8 mouse cellular contexts compared by ENCODE assay signal in genomic region chr5:100427276-100427675, GRCm38 (mm10). TPM values are rescaled to one million over a fixed set of nuclear protein-coding genes. Genes with fewer than 3 reads are reported as not detected.
DNase-seq lines count a peak whose midpoint lies in the region; ATAC-seq and TF ChIP-seq lines count a peak whose summit lies in the region.

No protein-coding gene starts in this region.

- TF ChIP-seq EP300 in CH12.LX (IDR thresholded peaks at IDR 0.05; ENCODE audit: low read length), result no peak
- TF ChIP-seq EP300 in liver, postnatal 0 days (IDR thresholded peaks at IDR 0.05; ENCODE audit: low read depth), result no peak

- no peak overlapping the region for H3K27ac ChIP-seq in heart, embryonic 11.5 days (ENCODE audit: low read depth, low read length)
- peak overlapping the region; percentile 30; the same call in 1 of the 2 replicates for H3K27ac ChIP-seq in CH12.LX (ENCODE audit: insufficient read depth, low read depth)
- H3K27ac ChIP-seq in liver, postnatal 0 days (ENCODE audit: low read depth), result no peak overlapping the region

- TF ChIP-seq CTCF in CH12.LX (conservative IDR thresholded peaks at IDR 0.05 in 1 of 2, IDR thresholded peaks at IDR 0.05 in 1 of 2; ENCODE audit: low read depth in 2 of 2, low read length in 2 of 2), result no peak
- no peak for TF ChIP-seq CTCF in liver, postnatal 0 days (IDR thresholded peaks at IDR 0.05; ENCODE audit: low read depth)

- in situ Hi-C loops in CH12.LX (cut with MboI; ENCODE audit: low pct_ligation_motif_present, low pct_unique_long_range_greater_than_20kb, low sequenced_read_pairs), result no loop called here

- H3K36me3 ChIP-seq in heart, embryonic 11.5 days (ENCODE audit: control insufficient read depth, insufficient read depth, low read length), result peaks cover 28% of the 10 kb centered on the region
- H3K36me3 ChIP-seq in CH12.LX (replicated peaks in 1 of 2; ENCODE audit: control insufficient read depth in 1 of 2, insufficient read depth in 1 of 2, low read length in 1 of 2), result peaks cover 53 to 57% of the 10 kb centered on the region in 2 experiments
- peaks cover 23% of the 10 kb centered on the region for H3K36me3 ChIP-seq in liver, postnatal 0 days (replicated peaks; ENCODE audit: insufficient read depth, low read length)

- H3K9ac ChIP-seq in heart, embryonic 11.5 days (ENCODE audit: low read depth, low read length), result peak overlapping the region; percentile 46; the same call in 1 of the 2 replicates
- H3K9ac ChIP-seq in CH12.LX (ENCODE audit: insufficient read depth, low read depth), result peak overlapping the region; percentile 50
- peak overlapping the region; percentile 83; the same call in 1 of the 2 replicates for H3K9ac ChIP-seq in liver, postnatal 0 days (replicated peaks)

- peaks cover 74% of the 10 kb centered on the region for H3K79me2 ChIP-seq in CH12.LX (replicated peaks; ENCODE audit: control insufficient read depth, extremely low read depth, insufficient read depth, poor library complexity, severe bottlenecking)

- H3K4me2 ChIP-seq in heart, embryonic 11.5 days, result peak overlapping the region; percentile 90
- peak overlapping the region; percentile 97 for H3K4me2 ChIP-seq in CH12.LX (ENCODE audit: insufficient read depth, low read depth, poor library complexity, severe bottlenecking)
- H3K4me2 ChIP-seq in liver, postnatal 0 days (ENCODE audit: low read depth, low read length), result peak overlapping the region; percentile 95

- H3K9me3 ChIP-seq in heart, embryonic 11.5 days (replicated peaks; ENCODE audit: control insufficient read depth, low read length), result no peaks in the 10 kb centered on the region
- no peaks in the 10 kb centered on the region for H3K9me3 ChIP-seq in CH12.LX (replicated peaks; ENCODE audit: low read length)
- no peaks in the 10 kb centered on the region for H3K9me3 ChIP-seq in liver, postnatal 0 days (ENCODE audit: low read length)

- dilution Hi-C loops in CH12.LX (cut with MboI; ENCODE audit: extremely low pct_ligation_motif_present, extremely low pct_unique_long_range_greater_than_20kb, low sequenced_read_pairs), result no loop called here

- intact Hi-C loops in heart, postnatal 10 days (cut with DNase I), result no loop called here

- H3K4me1 ChIP-seq in heart, embryonic 11.5 days (ENCODE audit: control insufficient read depth, insufficient read depth, low read length), result peaks cover 40% of the 10 kb centered on the region
- peaks cover 16 to 55% of the 10 kb centered on the region in 2 experiments for H3K4me1 ChIP-seq in CH12.LX (ENCODE audit: control insufficient read depth in 1 of 2, insufficient read depth in 2 of 2)
- H3K4me1 ChIP-seq in liver, postnatal 0 days (ENCODE audit: insufficient read depth), result peaks cover 38% of the 10 kb centered on the region

- peak overlapping the region; percentile 60 for H3K4me3 ChIP-seq in heart, embryonic 11.5 days (ENCODE audit: low read depth, low read length)
- peak overlapping the region; percentile 75 to 96 (median 85) for H3K4me3 ChIP-seq in CH12.LX (replicated peaks in 1 of 3; ENCODE audit: low read depth in 2 of 3, low read length in 2 of 3, poor library complexity in 1 of 3)
- H3K4me3 ChIP-seq in liver, postnatal 0 days (ENCODE audit: low read depth, low read length), result peak overlapping the region; percentile 69

- no peaks in the 10 kb centered on the region for H3K27me3 ChIP-seq in heart, embryonic 11.5 days (ENCODE audit: control insufficient read depth, insufficient read depth, low read length)
- H3K27me3 ChIP-seq in CH12.LX (replicated peaks), result no peaks in the 10 kb centered on the region
- H3K27me3 ChIP-seq in liver, postnatal 0 days (ENCODE audit: insufficient read depth, low read length), result no peaks in the 10 kb centered on the region

- no peak for DNase-seq in heart, postnatal 10 days
- DNase-seq in CH12.LX (ENCODE audit: extremely low read depth), result no peak
- DNase-seq in liver, postnatal 0 days, result no peak
- no peak for DNase-seq in adrenal gland, adult 2 months
- DNase-seq in urinary bladder, adult 2 months (ENCODE audit: low spot score), result no peak
- DNase-seq in layer of hippocampus, adult 9-11 months, result no peak

- 63% methylated on average over 9 of the region's 9 CpGs for WGBS in heart, embryonic 11.5 days (ENCODE audit: insufficient replicate concordance)
- 47% methylated on average over 9 of the region's 9 CpGs for WGBS in liver, postnatal 0 days (ENCODE audit: insufficient replicate concordance)

- TF ChIP-seq POLR2A in CH12.LX (IDR thresholded peaks at IDR 0.05; ENCODE audit: low read depth, low read length), result no peak

- TF ChIP-seq RAD21 in CH12.LX (IDR thresholded peaks at IDR 0.05; ENCODE audit: low read depth, low read length), result no peak

- ATAC-seq in heart, embryonic 11.5 days (replicated peaks; ENCODE audit: insufficient number of reproducible peaks, low FRiP score, low TSS enrichment), result no peak
- peak; percentile 26 for ATAC-seq in granulocyte monocyte progenitor cell, adult 5-6 weeks (replicated peaks; ENCODE audit: poor library complexity, severe bottlenecking)
- ATAC-seq in liver, postnatal 0 days, result no peak

TF ChIP-seq in CH12.LX, 34 proteins besides CTCF, POLR2A, EP300 and RAD21:
- TF ChIP-seq MYC (IDR thresholded peaks at IDR 0.05; ENCODE audit: low read depth, low read length) (no peak), TCF12 (IDR thresholded peaks at IDR 0.05; ENCODE audit: low read depth, low read length) (no peak), NELFE (IDR thresholded peaks at IDR 0.05; ENCODE audit: low read depth, low read length) (no peak), RCOR1 (conservative IDR thresholded peaks at IDR 0.05; ENCODE audit: low read depth, low read length) (no peak), CHD2 (IDR thresholded peaks at IDR 0.05; ENCODE audit: low read length) (no peak), JUND (conservative IDR thresholded peaks at IDR 0.05; ENCODE audit: low read depth, low read length) (no peak), CHD1 (IDR thresholded peaks at IDR 0.05; ENCODE audit: low read depth, low read length) (no peak), PAX5 (IDR thresholded peaks at IDR 0.05; ENCODE audit: low read length) (no peak), NRF1 (IDR thresholded peaks at IDR 0.05; ENCODE audit: low read depth, low read length) (no peak), MAZ (IDR thresholded peaks at IDR 0.05; ENCODE audit: low read depth, low read length) (no peak), SMC3 (IDR thresholded peaks at IDR 0.05; ENCODE audit: low read depth, low read length) (no peak)

RNA-seq across cellular contexts. Expression of gene Sec31a, which starts 11.2 kb away (rescaled TPM):
- 154 and 190 TPM in 2 replicates for polyA plus RNA-seq in heart, embryonic 11.5 days (2014; fragmentation: Nextera tagmentation; extraction: Ambion mirVana)
- total RNA-seq in heart, postnatal 10 days (2021), result 100 to 1,000 TPM; 144 to 150 TPM
- total RNA-seq in CH12.LX (2012; rRNA removed) (52.2 and 69.1 TPM in 2 replicates), CH12.LX (2014; rRNA removed) (48.2 and 48.5 TPM in 2 replicates)
- polyA plus RNA-seq in CH12.LX (2012; ENCODE audit: insufficient read length, low read depth), result 131 and 161 TPM in 2 replicates
- 188 and 193 TPM in 2 replicates for total RNA-seq in granulocyte monocyte progenitor cell, adult 5-6 weeks (2014; fragmentation: Nextera tagmentation)
- 109 and 167 TPM in 2 replicates for total RNA-seq in granulocyte monocyte progenitor cell, adult 5-6 weeks (2017)
- 54.7 and 55.1 TPM in 2 replicates for polyA plus RNA-seq in liver, postnatal 0 days (2015; fragmentation: Nextera tagmentation; extraction: Ambion mirVana)
- 100 to 1,000 TPM; 153 to 237 TPM for total RNA-seq in adrenal gland, adult 2 months (2021)
- polyA plus RNA-seq in adrenal gland, adult 2 months (2012; rRNA removed), result 265 and 326 TPM in 2 replicates
- 148 and 178 TPM in 2 replicates for polyA plus RNA-seq in urinary bladder, adult 2 months (2012; rRNA removed)
